Mouse (Mus musculus) myocyte (in vitro differentiated cells): ENCODE results near the gene Gm6377.

ENCODE experiments used
- CEBPB ChIP-seq: IDR thresholded peaks from 2 replicates; pipeline ENCODE4 v1.6.1; 2011; ENCODE audit warnings: mild to moderate bottlenecking, moderate library complexity; ENCODE audit not compliant: poor library complexity, insufficient read depth, severe bottlenecking
- E2F4 ChIP-seq: IDR thresholded peaks from one replicate; pipeline ENCODE4 v1.6.1; 2011; ENCODE audit warnings: mild to moderate bottlenecking, control low read depth, moderate library complexity; ENCODE audit not compliant: insufficient read depth
- MAX ChIP-seq: IDR thresholded peaks from one replicate; pipeline ENCODE4 v1.6.1; 2011; ENCODE audit warnings: low read depth, mild to moderate bottlenecking, control low read depth
- MYOD1 ChIP-seq, 3 experiments: IDR thresholded peaks; one replicate each; pipeline ENCODE4 v1.6.1; 2011; ENCODE audit warnings: control low read depth in 2 of 3, low read depth in 2 of 3, mild to moderate bottlenecking in 2 of 3, moderate library complexity in 1 of 3; ENCODE audit not compliant: insufficient read length in 2 of 3, control insufficient read depth in 1 of 3
- MYOG ChIP-seq, 3 experiments: IDR thresholded peaks; one replicate each; pipeline ENCODE4 v1.6.1; 2011; ENCODE audit warnings: control low read depth in 2 of 3, low read depth in 2 of 3, mild to moderate bottlenecking in 2 of 3; ENCODE audit not compliant: insufficient read length in 2 of 3, control insufficient read depth in 1 of 3, insufficient read depth in 1 of 3
- POLR2A ChIP-seq: IDR thresholded peaks from one replicate; pipeline ENCODE4 v1.6.1; 2011; ENCODE audit warnings: low read depth, mild to moderate bottlenecking, control low read depth, moderate library complexity; ENCODE audit not compliant: insufficient read length
- POLR2AphosphoS2 ChIP-seq: IDR thresholded peaks from one replicate; pipeline ENCODE4 v1.6.1; 2011; ENCODE audit warnings: low read depth, control low read depth; ENCODE audit not compliant: insufficient read length
- REST ChIP-seq: IDR thresholded peaks from one replicate; pipeline ENCODE4 v1.6.1; 2011; ENCODE audit warnings: mild to moderate bottlenecking, control low read depth, moderate library complexity; ENCODE audit not compliant: insufficient read depth, insufficient read length
- TCF12 ChIP-seq: IDR thresholded peaks from one replicate; pipeline ENCODE4 v1.6.1; 2011; ENCODE audit warnings: mild to moderate bottlenecking, control low read depth; ENCODE audit not compliant: poor library complexity, insufficient read depth, severe bottlenecking
- TCF3 ChIP-seq: IDR thresholded peaks from one replicate; pipeline ENCODE4 v1.6.1; 2011; ENCODE audit warnings: low read depth, control low read depth; ENCODE audit not compliant: insufficient read length
- USF1 ChIP-seq: IDR thresholded peaks from one replicate; pipeline ENCODE4 v1.6.1; 2011; ENCODE audit warnings: low read depth, mild to moderate bottlenecking, control low read depth, moderate library complexity

DNA sequence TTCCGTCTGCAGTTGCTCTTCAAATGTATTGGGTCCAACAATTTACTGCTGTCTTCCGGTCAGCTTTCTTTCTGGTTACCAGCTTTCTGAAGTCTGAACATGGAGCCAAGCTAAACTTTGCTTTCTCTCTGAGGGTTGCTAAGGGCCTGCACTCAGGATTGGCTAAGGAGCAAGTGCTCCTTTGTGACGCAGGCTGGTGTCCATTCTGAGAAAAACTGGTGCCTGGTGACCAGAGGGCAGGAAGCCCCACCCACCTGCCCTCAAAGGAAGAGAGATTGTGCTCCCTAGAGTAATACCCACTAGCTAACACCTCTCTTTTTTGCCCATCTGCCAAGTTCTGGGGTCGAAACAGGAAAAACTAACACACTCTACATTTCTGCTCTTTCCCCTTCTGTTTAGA lies 5.6 kb upstream of the Gm6377 start:
- TF ChIP-seq POLR2A: no peak
- TF ChIP-seq REST: no peak
- TF ChIP-seq MAX: no peak
- TF ChIP-seq USF1: no peak
- no peak for TF ChIP-seq POLR2AphosphoS2
- TF ChIP-seq TCF12: no peak
- no peak for TF ChIP-seq MYOD1 (IDR thresholded peaks at IDR 0.05; ENCODE audit: control insufficient read depth in 1 of 3, insufficient read length in 2 of 3, low read depth in 2 of 3)
- TF ChIP-seq E2F4: no peak
- TF ChIP-seq CEBPB: no peak
- no peak for TF ChIP-seq MYOG (IDR thresholded peaks at IDR 0.05; ENCODE audit: control insufficient read depth in 1 of 3, insufficient read depth in 1 of 3, insufficient read length in 2 of 3, low read depth in 2 of 3)
- TF ChIP-seq TCF3: no peak
